Mouse (Mus musculus): Measurements from ENCODE around the gene Aldoart2.

GRCm38 (mm10) chr12:55598887-55599561, 34.0 kb downstream of the Aldoart2 start, which contains the start of gene Insm2:
- TF ChIP-seq MYOG (IDR thresholded peaks at IDR 0.05; ENCODE audit: control insufficient read depth in 1 of 3, insufficient read depth in 1 of 3, insufficient read length in 2 of 3, low read depth in 2 of 3) (no peak), POLR2A (IDR thresholded peaks at IDR 0.05; ENCODE audit: insufficient read length, low read depth) (no peak)
